Mouse (Mus musculus): Measurements from ENCODE around the gene Faf2. TPM values are rescaled to one million over a fixed set of nuclear protein-coding genes. Genes with fewer than 3 reads are reported as not detected.

The Faf2 gene
- polyA plus RNA-seq (2014; fragmentation: Nextera tagmentation; extraction: Ambion mirVana): 86.7 and 101 TPM in 2 replicates

GRCm38 (mm10) chr13:54621155-54621932, at the start of gene Faf2:
Gene Faf2 (plus strand): TSS chr13:54621784.
- peak within 1 kb of the TSS; percentile 91 for H3K27ac ChIP-seq (replicated peaks; ENCODE audit: low read depth, low read length)
- H3K9me3 ChIP-seq (ENCODE audit: control insufficient read depth, low read length): no peaks in the 10 kb centered on the region
- H3K4me1 ChIP-seq (ENCODE audit: control insufficient read depth, insufficient read depth, low read length): peaks cover 8% of the 10 kb centered on the region
- H3K36me3 ChIP-seq (ENCODE audit: control insufficient read depth, insufficient read depth, low read length): no peaks in the 10 kb centered on the region
- H3K4me3 ChIP-seq (ENCODE audit: low read depth, low read length): peak within 1 kb of the TSS; percentile 94
- H3K27me3 ChIP-seq (replicated peaks; ENCODE audit: control insufficient read depth, insufficient read depth, low read length): no peaks in the 10 kb centered on the region
- WGBS: 12% methylated on average over 42 of the region's 44 CpGs
- ATAC-seq (ENCODE audit: low read depth) (peak; percentile 98), DNase-seq (ENCODE audit: low spot score) (peak; percentile 98)
- peak within 1 kb of the TSS; percentile 97 for H3K9ac ChIP-seq (ENCODE audit: low read depth, low read length)
- peak within 1 kb of the TSS; percentile 86 for H3K4me2 ChIP-seq (ENCODE audit: low read depth, low read length)

GRCm38 (mm10) chr13:54572621-54573020, 49.0 kb upstream of the Faf2 start:
- 83% methylated on average over 4 of the region's 4 CpGs for WGBS
- ATAC-seq (ENCODE audit: low read depth) (no peak), DNase-seq (ENCODE audit: low spot score) (no peak)
- peaks cover 8% of the 10 kb centered on the region; the same call in 1 of the 2 replicates for H3K4me1 ChIP-seq (ENCODE audit: control insufficient read depth, insufficient read depth, low read length)
- H3K36me3 ChIP-seq (ENCODE audit: control insufficient read depth, insufficient read depth, low read length): peaks cover 5% of the 10 kb centered on the region; the same call in 1 of the 2 replicates
- H3K27ac ChIP-seq (replicated peaks; ENCODE audit: low read depth, low read length): no peak overlapping the region
- no peaks in the 10 kb centered on the region for H3K9me3 ChIP-seq (ENCODE audit: control insufficient read depth, low read length)
- H3K4me3 ChIP-seq (ENCODE audit: low read depth, low read length): no peak overlapping the region
- H3K4me2 ChIP-seq (ENCODE audit: low read depth, low read length): no peak overlapping the region
- H3K27me3 ChIP-seq (replicated peaks; ENCODE audit: control insufficient read depth, insufficient read depth, low read length): no peaks in the 10 kb centered on the region
- H3K9ac ChIP-seq (ENCODE audit: low read depth, low read length): no peak overlapping the region

GRCm38 (mm10) chr13:54574854-54575481, 46.6 kb upstream of the Faf2 start, which contains the start of gene Arl10:
Gene Arl10 (plus strand): TSS chr13:54575015.
- peaks cover 22% of the 10 kb centered on the region for H3K36me3 ChIP-seq (ENCODE audit: control insufficient read depth, insufficient read depth, low read length)
- peaks cover 8% of the 10 kb centered on the region; the same call in 1 of the 2 replicates for H3K4me1 ChIP-seq (ENCODE audit: control insufficient read depth, insufficient read depth, low read length)
- 0 out of 2 replicates have a peak within 1 kb of the TSS, but pooled peaks have one; percentile 22 for H3K27ac ChIP-seq (replicated peaks; ENCODE audit: low read depth, low read length)
- DNase-seq (ENCODE audit: low spot score) (peak; percentile 87), ATAC-seq (ENCODE audit: low read depth) (peak; percentile 96)
- H3K4me2 ChIP-seq (ENCODE audit: low read depth, low read length): peak within 1 kb of the TSS; percentile 70
- WGBS: under 1% methylated on average over 53 of the region's 55 CpGs
- peak within 1 kb of the TSS; percentile 76 for H3K4me3 ChIP-seq (ENCODE audit: low read depth, low read length)
- H3K9me3 ChIP-seq (ENCODE audit: control insufficient read depth, low read length): no peaks in the 10 kb centered on the region
- H3K9ac ChIP-seq (ENCODE audit: low read depth, low read length): peak within 1 kb of the TSS; percentile 82
- H3K27me3 ChIP-seq (replicated peaks; ENCODE audit: control insufficient read depth, insufficient read depth, low read length): no peaks in the 10 kb centered on the region

- DNase-seq (ENCODE audit: low spot score): no peak
- Histone ChIP-seq H3K36me3 (ENCODE audit: control insufficient read depth, insufficient read depth, low read length) (peaks cover 26% of the 10 kb centered on the region), H3K4me2 (ENCODE audit: low read depth, low read length) (peak overlapping the region; percentile 70), H3K4me1 (ENCODE audit: control insufficient read depth, insufficient read depth, low read length) (peaks cover 8% of the 10 kb centered on the region; the same call in 1 of the 2 replicates), H3K27me3 (replicated peaks; ENCODE audit: control insufficient read depth, insufficient read depth, low read length) (no peaks in the 10 kb centered on the region), H3K27ac (replicated peaks; ENCODE audit: low read depth, low read length) (0 out of 2 replicates have a peak overlapping the region, but pooled peaks have one; percentile 22), H3K4me3 (ENCODE audit: low read depth, low read length) (peak overlapping the region; percentile 76), H3K9ac (ENCODE audit: low read depth, low read length) (peak overlapping the region; percentile 82), H3K9me3 (ENCODE audit: control insufficient read depth, low read length) (no peaks in the 10 kb centered on the region)
- 2% methylated on average over 19 of the region's 19 CpGs for WGBS
- no peak; the same call in 1 of the 2 replicates for ATAC-seq (ENCODE audit: low read depth)
These were observed 46.1 kb upstream of the Faf2 start for GRCm38 (mm10) chr13:54575489-54575888.

GRCm38 (mm10) chr13:54577652-54578507, 43.7 kb upstream of the Faf2 start:
- Histone ChIP-seq H3K4me2 (ENCODE audit: low read depth, low read length) (no peak overlapping the region), H3K4me3 (ENCODE audit: low read depth, low read length) (no peak overlapping the region), H3K4me1 (ENCODE audit: control insufficient read depth, insufficient read depth, low read length) (peaks cover 8% of the 10 kb centered on the region; the same call in 1 of the 2 replicates), H3K9me3 (ENCODE audit: control insufficient read depth, low read length) (no peaks in the 10 kb centered on the region), H3K27me3 (replicated peaks; ENCODE audit: control insufficient read depth, insufficient read depth, low read length) (no peaks in the 10 kb centered on the region), H3K9ac (ENCODE audit: low read depth, low read length) (no peak overlapping the region), H3K36me3 (ENCODE audit: control insufficient read depth, insufficient read depth, low read length) (peaks cover 50% of the 10 kb centered on the region), H3K27ac (replicated peaks; ENCODE audit: low read depth, low read length) (no peak overlapping the region)
- ATAC-seq (ENCODE audit: low read depth) (no peak), DNase-seq (ENCODE audit: low spot score) (no peak)
- WGBS: 84% methylated on average over 21 of the region's 21 CpGs

- Histone ChIP-seq H3K4me2 (ENCODE audit: low read depth, low read length) (no peak overlapping the region), H3K4me1 (ENCODE audit: control insufficient read depth, insufficient read depth, low read length) (no peaks in the 10 kb centered on the region), H3K9me3 (ENCODE audit: control insufficient read depth, low read length) (no peaks in the 10 kb centered on the region), H3K27me3 (replicated peaks; ENCODE audit: control insufficient read depth, insufficient read depth, low read length) (no peaks in the 10 kb centered on the region), H3K36me3 (ENCODE audit: control insufficient read depth, insufficient read depth, low read length) (peaks cover 85% of the 10 kb centered on the region), H3K9ac (ENCODE audit: low read depth, low read length) (no peak overlapping the region), H3K27ac (replicated peaks; ENCODE audit: low read depth, low read length) (no peak overlapping the region), H3K4me3 (ENCODE audit: low read depth, low read length) (no peak overlapping the region)
- DNase-seq (ENCODE audit: low spot score) (no peak), ATAC-seq (ENCODE audit: low read depth) (no peak)
- WGBS: 86% methylated on average over 2 of the region's 2 CpGs
These were observed 40.2 kb upstream of the Faf2 start for GRCm38 (mm10) chr13:54581385-54581784.

- Histone ChIP-seq H3K4me1 (ENCODE audit: control insufficient read depth, insufficient read depth, low read length) (no peaks in the 10 kb centered on the region), H3K9me3 (ENCODE audit: control insufficient read depth, low read length) (no peaks in the 10 kb centered on the region), H3K27ac (replicated peaks; ENCODE audit: low read depth, low read length) (no peak overlapping the region), H3K27me3 (replicated peaks; ENCODE audit: control insufficient read depth, insufficient read depth, low read length) (no peaks in the 10 kb centered on the region), H3K4me2 (ENCODE audit: low read depth, low read length) (no peak overlapping the region), H3K9ac (ENCODE audit: low read depth, low read length) (no peak overlapping the region), H3K4me3 (ENCODE audit: low read depth, low read length) (no peak overlapping the region), H3K36me3 (ENCODE audit: control insufficient read depth, insufficient read depth, low read length) (peaks cover 87% of the 10 kb centered on the region)
- ATAC-seq (ENCODE audit: low read depth): no peak
- WGBS: 80% methylated on average over 10 of the region's 10 CpGs
- DNase-seq (ENCODE audit: low spot score): no peak
These were observed 39.5 kb upstream of the Faf2 start for GRCm38 (mm10) chr13:54582126-54582525.

GRCm38 (mm10) chr13:54582860-54583259, 38.7 kb upstream of the Faf2 start:
- Histone ChIP-seq H3K9me3 (ENCODE audit: control insufficient read depth, low read length) (no peaks in the 10 kb centered on the region), H3K27ac (replicated peaks; ENCODE audit: low read depth, low read length) (no peak overlapping the region), H3K4me3 (ENCODE audit: low read depth, low read length) (no peak overlapping the region), H3K9ac (ENCODE audit: low read depth, low read length) (no peak overlapping the region), H3K4me2 (ENCODE audit: low read depth, low read length) (no peak overlapping the region), H3K27me3 (replicated peaks; ENCODE audit: control insufficient read depth, insufficient read depth, low read length) (no peaks in the 10 kb centered on the region), H3K36me3 (ENCODE audit: control insufficient read depth, insufficient read depth, low read length) (peaks cover 88% of the 10 kb centered on the region), H3K4me1 (ENCODE audit: control insufficient read depth, insufficient read depth, low read length) (no peaks in the 10 kb centered on the region)
- 94% methylated on average over 5 of the region's 5 CpGs for WGBS
- ATAC-seq (ENCODE audit: low read depth): no peak
- no peak for DNase-seq (ENCODE audit: low spot score)

Data from embryonic facial prominence, embryonic 14.5 days (tissue).